Mouse (Mus musculus) telencephalon, adult 2 months (tissue): ENCODE measurements at regions not wholly inside any gene's neighbourhood (a gene's known extent, or its start where the extent isn't known, plus 50 kb on each side); places are given as distances from the start of the nearest gene placed in this dataset.
A peak's percentile ranks its signal among the peaks of the same experiment; 100 is the strongest.

ENCODE experiments used
- DNase-seq: peaks from one replicate; pipeline ENCODE4 v3.0.0-alpha.2; 2011; ENCODE audit warnings: low read depth, low spot score

GRCm38 (mm10) chr13:28756915-28757765 lies 196.4 kb downstream of the Sox4 start:
- DNase-seq: no peak

- no peak for DNase-seq
Observed at GRCm38 (mm10) chr13:28754207-28754606, 199.3 kb downstream of the Sox4 start.

- DNase-seq: no peak
Observed at GRCm38 (mm10) chr13:28750949-28751692, 202.4 kb downstream of the Sox4 start.

GRCm38 (mm10) chr13:28740158-28740670 lies 213.3 kb downstream of the Sox4 start:
- DNase-seq: no peak

GRCm38 (mm10) chr13:28738160-28739100 lies 215.1 kb downstream of the Sox4 start:
- no peak for DNase-seq

- no peak for DNase-seq
Observed at GRCm38 (mm10) chr13:28732475-28732874, 221.0 kb downstream of the Sox4 start.

GRCm38 (mm10) chr13:28732036-28732435 lies 221.5 kb downstream of the Sox4 start:
- no peak for DNase-seq

GRCm38 (mm10) chr13:28730059-28730580 lies 223.4 kb downstream of the Sox4 start:
- no peak for DNase-seq

- DNase-seq: no peak
Observed at GRCm38 (mm10) chr13:28728768-28729167, 224.7 kb downstream of the Sox4 start.

GRCm38 (mm10) chr13:28724300-28724699 lies 229.2 kb downstream of the Sox4 start:
- DNase-seq: no peak

GRCm38 (mm10) chr13:28722074-28722473 lies 231.4 kb downstream of the Sox4 start:
- DNase-seq: no peak

- DNase-seq: no peak
Observed at GRCm38 (mm10) chr13:28721548-28721981, 231.9 kb downstream of the Sox4 start.

- peak; percentile 79 for DNase-seq
Observed at GRCm38 (mm10) chr13:28720639-28721239, 232.8 kb downstream of the Sox4 start.

- DNase-seq: peak; percentile 26
Observed at GRCm38 (mm10) chr13:28720169-28720568, 233.3 kb downstream of the Sox4 start.

- DNase-seq: peak; percentile 17
Observed at GRCm38 (mm10) chr13:28718868-28719265, 234.6 kb downstream of the Sox4 start.

GRCm38 (mm10) chr13:28718169-28718867 lies 235.2 kb downstream of the Sox4 start:
- no peak for DNase-seq

- no peak for DNase-seq
Observed at GRCm38 (mm10) chr13:28717404-28717803, 236.1 kb downstream of the Sox4 start.

GRCm38 (mm10) chr13:28709966-28710365 lies 243.5 kb downstream of the Sox4 start:
- no peak for DNase-seq

- DNase-seq: no peak
Observed at GRCm38 (mm10) chr13:28701309-28701708, 252.2 kb downstream of the Sox4 start.

GRCm38 (mm10) chr13:28700081-28700480 lies 253.4 kb downstream of the Sox4 start:
- DNase-seq: no peak
